Mouse (Mus musculus): ENCODE data around the gene Dbi.

GRCm38 (mm10) chr1:120158474-120159127 lies 37.7 kb upstream of the Dbi start:
- TF ChIP-seq CTCF (IDR thresholded peaks at IDR 0.05; ENCODE audit: control insufficient read depth, insufficient read depth, low read length) (no peak), POLR2A (IDR thresholded peaks at IDR 0.05; ENCODE audit: borderline replicate concordance, control insufficient read depth, low read depth, low read length) (no peak)
